In genomic region chr7:127903971-127904796, GRCm38 (mm10) we compare ENCODE assay signal across 7 mouse cellular contexts. TPM values are rescaled to one million over a fixed set of nuclear protein-coding genes. Genes with fewer than 3 reads are reported as not detected.
DNase-seq lines count a peak whose midpoint lies in the region; ATAC-seq and TF ChIP-seq lines count a peak whose summit lies in the region.

Gene Bckdk, plus strand, starts transcription at chr7:127904082.

- peak within 1 kb of the TSS; percentile 67 for H3K4me3 ChIP-seq in intestine, postnatal 0 days (ENCODE audit: low read depth, low read length)
- peak within 1 kb of the TSS; percentile 75 for H3K4me3 ChIP-seq in midbrain, embryonic 12.5 days

- 3% methylated on average over 38 of the region's 38 CpGs for WGBS in intestine, postnatal 0 days
- WGBS in midbrain, embryonic 12.5 days: 10% methylated on average over 38 of the region's 38 CpGs

- peak; percentile 74 for DNase-seq in adrenal gland, adult 8-10 months
- peak; percentile 80 for DNase-seq in embryo, embryonic 9.5 days (ENCODE audit: extremely low spot score)
- DNase-seq in gonadal fat pad, adult 2 months (ENCODE audit: low read depth): no peak
- DNase-seq in left cerebral cortex, postnatal 4 days: peak; percentile 77
- peak; percentile 56 for DNase-seq in spleen, adult 12 weeks (ENCODE audit: low spot score)

- peak within 1 kb of the TSS; percentile 67 for H3K27ac ChIP-seq in intestine, postnatal 0 days (ENCODE audit: low read depth, low read length)
- peak within 1 kb of the TSS; percentile 75 for H3K27ac ChIP-seq in midbrain, embryonic 12.5 days (replicated peaks)

- H3K36me3 ChIP-seq in intestine, postnatal 0 days (ENCODE audit: control insufficient read depth, insufficient read depth): peaks cover 39% of the 10 kb centered on the region
- H3K36me3 ChIP-seq in midbrain, embryonic 12.5 days: peaks cover 40% of the 10 kb centered on the region

- peak; percentile 48 for TF ChIP-seq CTCF in intestine, postnatal 0 days (IDR thresholded peaks at IDR 0.05; ENCODE audit: low read depth)

- no peaks in the 10 kb centered on the region for H3K27me3 ChIP-seq in intestine, postnatal 0 days (replicated peaks; ENCODE audit: control insufficient read depth, insufficient read depth, low read length)
- H3K27me3 ChIP-seq in midbrain, embryonic 12.5 days: no peaks in the 10 kb centered on the region

- H3K4me2 ChIP-seq in intestine, postnatal 0 days (replicated peaks; ENCODE audit: low read depth): peak within 1 kb of the TSS; percentile 87
- peak within 1 kb of the TSS; percentile 82 for H3K4me2 ChIP-seq in midbrain, embryonic 12.5 days (replicated peaks)

- H3K9ac ChIP-seq in intestine, postnatal 0 days (ENCODE audit: low read depth, low read length): peak within 1 kb of the TSS; percentile 72
- H3K9ac ChIP-seq in midbrain, embryonic 12.5 days (replicated peaks): peak within 1 kb of the TSS; percentile 77

- H3K4me1 ChIP-seq in intestine, postnatal 0 days (replicated peaks; ENCODE audit: control insufficient read depth, insufficient read depth, low read length): no peaks in the 10 kb centered on the region
- H3K4me1 ChIP-seq in midbrain, embryonic 12.5 days: peaks cover 13% of the 10 kb centered on the region

- intact Hi-C loops in left cerebral cortex, postnatal 4 days (cut with DNase I): no loop called here

- H3K9me3 ChIP-seq in intestine, postnatal 0 days (ENCODE audit: control insufficient read depth): no peaks in the 10 kb centered on the region
- H3K9me3 ChIP-seq in midbrain, embryonic 12.5 days: no peaks in the 10 kb centered on the region

- ATAC-seq in intestine, postnatal 0 days: peak; percentile 68
- peak; percentile 92 for ATAC-seq in midbrain, embryonic 12.5 days (ENCODE audit: low FRiP score, low read depth)

RNA-seq across cellular contexts. Expression of gene Bckdk, which starts in this region (rescaled TPM):
- total RNA-seq in adrenal gland, adult 8-10 months (2022): 100 to 1,000 TPM; 108 to 147 (median 120) TPM
- polyA plus RNA-seq in gonadal fat pad, adult 2 months (2012; rRNA removed): 118 and 137 TPM in 2 replicates
- 94.0 and 94.2 TPM in 2 replicates for polyA plus RNA-seq in intestine, postnatal 0 days (2015; fragmentation: Nextera tagmentation; extraction: Ambion mirVana)
- 10 to 100 TPM; 39.2 to 43.5 TPM for total RNA-seq in left cerebral cortex, postnatal 4 days (2021)
- polyA plus RNA-seq in midbrain, embryonic 12.5 days (2016; fragmentation: Nextera tagmentation; extraction: Ambion mirVana): 83.7 and 85.5 TPM in 2 replicates
